Mouse (Mus musculus) embryo, embryonic 9.5 days (tissue): ENCODE data around the gene Tbc1d17.

Experiments
- DNase-seq: peaks from one replicate; pipeline ENCODE4 v3.0.0-alpha.2; 2017; ENCODE audit errors: extremely low spot score

Gene Tbc1d17

GRCm38 (mm10) chr7:44853065-44853464 lies 4.2 kb upstream of the Tbc1d17 start:
- no peak for DNase-seq

GRCm38 (mm10) chr7:44852259-44853027 lies 3.6 kb upstream of the Tbc1d17 start:
- no peak for DNase-seq

- no peak for DNase-seq
Observed at GRCm38 (mm10) chr7:44851625-44852234, 2.9 kb upstream of the Tbc1d17 start.

GRCm38 (mm10) chr7:44850789-44851624 lies 2.1 kb upstream of the Tbc1d17 start:
- DNase-seq: no peak

GRCm38 (mm10) chr7:44850146-44850545 lies 1.3 kb upstream of the Tbc1d17 start:
- DNase-seq: peak; percentile 87

- DNase-seq: peak; percentile 92
Observed at GRCm38 (mm10) chr7:44849416-44850111, 685 bp upstream of the Tbc1d17 start.

GRCm38 (mm10) chr7:44847772-44848171 lies 1.1 kb downstream of the Tbc1d17 start:
- no peak for DNase-seq

GRCm38 (mm10) chr7:44846804-44847203 lies 2.1 kb downstream of the Tbc1d17 start:
- no peak for DNase-seq

GRCm38 (mm10) chr7:44845006-44845405 lies 3.9 kb downstream of the Tbc1d17 start:
- DNase-seq: no peak

GRCm38 (mm10) chr7:44841825-44842463 lies 6.9 kb downstream of the Tbc1d17 start:
- DNase-seq: no peak

- DNase-seq: no peak
Observed at GRCm38 (mm10) chr7:44840426-44840825, 8.5 kb downstream of the Tbc1d17 start.

GRCm38 (mm10) chr7:44839491-44840191 lies 9.2 kb downstream of the Tbc1d17 start:
- peak; percentile 61 for DNase-seq

GRCm38 (mm10) chr7:44839171-44839490 lies 9.7 kb downstream of the Tbc1d17 start:
- no peak for DNase-seq

GRCm38 (mm10) chr7:44838073-44838472 lies 10.8 kb downstream of the Tbc1d17 start:
- DNase-seq: no peak

- DNase-seq: no peak
Observed at GRCm38 (mm10) chr7:44836423-44837053, 12.3 kb downstream of the Tbc1d17 start.

GRCm38 (mm10) chr7:44836016-44836404 lies 12.9 kb downstream of the Tbc1d17 start:
- DNase-seq: no peak

GRCm38 (mm10) chr7:44835373-44836015 lies 13.4 kb downstream of the Tbc1d17 start:
- DNase-seq: no peak

GRCm38 (mm10) chr7:44832763-44833162 lies 16.1 kb downstream of the Tbc1d17 start:
- no peak for DNase-seq

GRCm38 (mm10) chr7:44828706-44829105 lies 20.2 kb downstream of the Tbc1d17 start:
- DNase-seq: no peak

- DNase-seq: no peak
Observed at GRCm38 (mm10) chr7:44826771-44827170, 22.1 kb downstream of the Tbc1d17 start.
